Mouse (Mus musculus) heart, postnatal 4 days (tissue): ENCODE measurements around the gene Dnajc2. TPM values are rescaled to one million over a fixed set of nuclear protein-coding genes. Genes with fewer than 3 reads are reported as not detected.
A peak's percentile ranks its signal among the peaks of the same experiment; 100 is the strongest.
"Not testable (repeated sequence)": the region's sequence is repeated elsewhere in the genome, so short reads cannot be mapped to it uniquely, and the experiment has no call there.

Experiments
- DNase-seq: peaks from one replicate; pipeline ENCODE4 v3.0.0; 2021
- total RNA-seq, 2 experiments: library from RNA; stranded (reverse); gene quantifications; 2 replicates each; pipeline ENCODE4 v1.2.3; 2021

The Dnajc2 gene
- total RNA-seq, 2 experiments from 2014 or later: 25.9 to 27.6 TPM

DNA sequence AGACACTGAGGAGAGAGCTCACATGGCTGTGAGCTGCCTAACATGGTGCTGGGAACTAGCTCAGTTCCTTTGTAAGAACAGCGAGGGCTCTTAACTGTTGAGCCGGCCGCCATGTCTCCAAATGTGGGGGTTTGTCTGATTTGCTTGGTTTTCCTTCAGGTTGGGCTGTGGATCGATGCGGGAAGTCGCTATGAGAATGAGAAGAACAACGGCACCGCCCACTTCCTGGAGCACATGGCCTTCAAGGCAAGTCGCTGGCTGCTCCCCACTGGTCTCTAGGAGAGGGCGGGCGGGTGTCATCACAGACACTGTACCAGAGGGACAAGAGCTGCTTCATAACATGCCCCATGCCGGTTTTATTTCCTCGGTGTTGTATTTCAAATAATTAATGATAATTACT, 45.2 kb downstream of the Dnajc2 start:
- DNase-seq: no peak

DNA sequence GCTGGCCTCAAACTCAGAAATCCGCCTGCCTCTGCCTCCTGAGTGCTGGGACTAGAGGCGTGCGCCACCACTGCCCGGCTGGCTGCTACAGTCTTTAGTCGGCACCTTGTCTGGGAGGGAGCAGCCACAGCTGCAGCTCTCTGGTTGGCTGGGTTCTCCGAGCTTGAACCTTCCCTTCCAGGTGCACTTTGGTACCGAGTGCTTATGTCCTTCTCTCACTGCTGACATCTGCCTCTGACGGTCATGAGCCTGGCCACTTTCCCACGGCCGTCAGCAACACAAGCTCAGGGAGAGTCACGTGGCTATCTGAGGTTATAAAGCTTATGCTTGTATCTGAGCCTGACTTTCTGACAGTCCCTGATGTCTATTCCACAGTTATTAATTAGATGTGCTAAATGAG, 45.9 kb downstream of the Dnajc2 start:
- no peak for DNase-seq

DNA sequence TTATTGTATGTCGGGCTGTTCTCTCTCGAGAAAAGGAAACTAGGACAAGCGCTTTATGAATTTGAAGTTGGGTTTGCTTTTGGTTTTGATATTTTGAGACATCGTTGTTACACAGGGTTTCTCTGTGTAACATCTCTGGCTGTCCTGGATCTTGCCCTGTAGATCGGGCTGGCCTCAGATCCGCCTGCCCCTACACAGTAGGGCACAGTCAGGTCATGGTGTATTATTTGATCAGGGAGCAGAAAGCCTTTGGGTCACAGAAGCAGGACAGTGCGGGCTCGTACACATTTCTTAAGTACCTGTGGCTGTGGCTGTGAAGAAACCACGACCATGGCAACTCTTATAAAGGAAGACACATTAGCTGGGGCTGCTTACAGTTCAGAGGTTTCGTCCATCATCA, 47.4 kb downstream of the Dnajc2 start:
- no peak for DNase-seq

- DNase-seq: peak; percentile 91
These were observed 48.0 kb downstream of the Dnajc2 start, which contains the start of gene Pmpcb for GRCm38 (mm10) chr5:21736956-21737585. Gene Pmpcb (plus strand): TSS chr5:21737141.

- DNase-seq: no peak
These were observed 49.0 kb downstream of the Dnajc2 start for GRCm38 (mm10) chr5:21736046-21736445.

GRCm38 (mm10) chr5:21735584-21735983, 49.5 kb downstream of the Dnajc2 start:
- DNase-seq: peak; percentile 88

- DNase-seq: no peak
These were observed 50.0 kb downstream of the Dnajc2 start for GRCm38 (mm10) chr5:21735100-21735499.

DNA sequence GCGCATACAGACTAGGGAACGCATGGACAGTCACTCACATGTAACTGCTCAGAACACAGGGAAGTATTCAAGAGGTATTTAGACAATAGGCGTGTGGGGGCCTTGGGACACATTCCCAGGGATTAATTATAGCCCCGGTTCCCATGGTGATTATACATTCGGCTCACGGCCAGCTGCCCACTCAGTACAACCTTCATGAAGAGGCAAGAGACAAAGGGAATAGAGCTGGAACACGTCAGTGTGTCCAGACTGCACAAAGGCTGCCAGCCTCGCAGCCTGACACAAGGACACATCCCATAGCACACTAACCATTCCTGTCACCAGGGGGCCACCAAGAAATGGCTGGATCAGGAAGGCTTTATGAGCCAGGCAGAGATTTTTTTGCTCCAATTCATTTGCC, 52.1 kb downstream of the Dnajc2 start:
- DNase-seq: peak; percentile 82

DNA sequence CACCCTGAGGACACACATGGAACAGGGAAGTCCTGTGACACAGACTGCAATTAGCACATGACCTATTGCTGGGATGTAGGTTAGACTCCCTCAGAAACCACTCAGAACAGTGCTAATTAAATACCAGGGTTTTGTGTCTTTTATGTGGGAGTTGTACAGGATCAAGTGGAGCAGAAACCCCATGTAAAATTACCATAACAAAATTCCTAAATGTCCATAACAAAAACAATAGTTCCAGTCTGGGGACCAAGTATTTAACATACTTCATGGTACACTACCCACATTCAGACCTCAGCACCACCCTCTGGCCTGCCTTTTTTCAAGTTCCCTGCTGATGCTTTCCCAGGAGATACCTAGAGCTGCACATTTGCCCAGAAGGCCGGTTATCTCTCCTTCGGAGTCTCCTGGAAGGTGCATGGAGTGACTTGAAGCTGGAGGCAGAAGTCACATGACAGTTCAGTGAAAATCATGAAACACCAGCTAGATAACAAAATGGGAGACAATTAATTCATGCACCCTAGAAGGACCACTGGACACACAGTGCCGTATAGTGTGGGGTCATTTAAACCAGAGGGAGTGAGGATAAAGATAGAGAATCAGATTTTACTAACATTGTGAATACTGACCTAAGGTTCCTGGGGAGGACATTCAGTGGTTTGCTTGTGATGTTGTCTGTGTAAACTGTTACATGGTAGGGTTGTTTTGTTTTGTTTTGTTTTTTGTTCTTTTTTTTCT, 52.7 kb downstream of the Dnajc2 start:
- DNase-seq: no peak

DNA sequence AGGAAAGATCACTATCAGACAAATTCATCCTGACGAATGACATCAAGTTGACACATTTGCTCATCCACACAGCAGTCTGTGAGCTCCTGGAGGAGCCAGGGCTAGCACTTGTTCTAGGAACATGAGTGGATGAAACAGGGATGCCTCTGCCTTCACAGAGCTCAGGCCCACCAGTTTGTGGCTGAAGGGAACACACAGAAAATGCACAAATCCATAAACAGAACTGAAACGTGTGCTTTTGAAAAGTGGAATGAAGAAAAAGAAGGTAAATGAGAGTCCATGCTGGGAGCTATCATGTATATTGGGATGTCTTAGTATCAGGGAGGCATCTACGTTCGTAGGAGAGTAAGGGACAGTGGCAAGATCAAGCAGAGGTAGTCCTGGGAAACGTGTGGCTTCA, 55.9 kb downstream of the Dnajc2 start:
- DNase-seq: no peak

GRCm38 (mm10) chr5:21724872-21725271, 60.2 kb downstream of the Dnajc2 start:
- no peak for DNase-seq

DNA sequence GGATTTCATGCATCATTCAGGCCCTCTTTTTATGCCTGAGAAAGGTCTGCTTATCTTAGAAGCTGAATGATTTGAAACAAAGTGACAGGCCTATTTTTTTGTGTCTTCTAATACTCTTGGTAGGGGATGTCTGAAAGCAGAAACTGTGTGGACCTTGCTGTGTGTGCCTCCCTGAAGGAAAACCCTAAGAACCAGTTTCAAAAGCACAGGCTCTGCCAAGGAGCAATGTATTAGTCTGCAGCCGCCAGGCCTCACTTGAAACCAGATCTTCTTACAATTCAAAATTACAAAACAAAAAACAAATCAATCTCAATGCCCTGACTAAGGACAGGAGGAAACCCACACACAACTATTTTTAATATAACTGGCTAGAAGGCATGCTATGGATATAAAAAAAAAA, 60.6 kb downstream of the Dnajc2 start:
- DNase-seq: no peak

- no peak for DNase-seq
These were observed 65.8 kb downstream of the Dnajc2 start for GRCm38 (mm10) chr5:21719209-21719608.

- DNase-seq: no peak
These were observed 66.5 kb downstream of the Dnajc2 start for GRCm38 (mm10) chr5:21718546-21718945.

- DNase-seq: no peak
These were observed 67.8 kb downstream of the Dnajc2 start for GRCm38 (mm10) chr5:21717165-21717715.

DNA sequence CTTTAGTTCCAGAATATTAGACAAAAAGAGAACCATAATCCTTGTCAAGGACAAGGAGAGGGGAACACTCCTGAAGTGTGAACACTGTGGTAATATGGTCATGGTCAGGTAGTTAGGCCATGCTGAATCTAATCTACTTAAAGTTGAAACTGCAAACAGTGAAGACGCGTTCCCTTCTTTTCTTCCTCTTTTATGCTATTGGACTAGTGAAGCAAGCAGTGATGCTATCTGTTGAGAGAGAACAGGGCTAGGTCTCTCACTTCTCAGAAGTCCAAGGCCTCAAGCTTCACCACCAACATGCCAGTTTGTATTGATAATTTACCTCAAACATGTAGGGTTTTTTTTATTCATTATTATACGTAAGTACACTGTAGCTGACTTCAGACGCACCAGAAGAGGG, 70.6 kb downstream of the Dnajc2 start:
- no peak for DNase-seq

GRCm38 (mm10) chr5:21712127-21712715, 72.8 kb downstream of the Dnajc2 start:
- DNase-seq: no peak

- not testable (repeated sequence) for DNase-seq
These were observed 77.0 kb downstream of the Dnajc2 start for GRCm38 (mm10) chr5:21708011-21708410.

Other genes starting within 250 kb of the Dnajc2 start
- 10 to 100 TPM; 16.0 to 17.8 TPM for gene Lrrc17, start 241.7 kb downstream of the Dnajc2 start, total RNA-seq
- gene Fbxl13, start 139.6 kb downstream of the Dnajc2 start, total RNA-seq: under 1 TPM; 0.09 to 0.12 TPM
- gene Armc10, start 139.4 kb downstream of the Dnajc2 start, total RNA-seq: 10 to 100 TPM; 17.6 to 17.7 TPM
- 1 to 10 TPM; 6.4 to 7.5 TPM for gene Napepld, start 83.9 kb downstream of the Dnajc2 start, total RNA-seq
- gene Pmpcb, start 48.1 kb downstream of the Dnajc2 start, total RNA-seq: 100 to 1,000 TPM; 211 to 228 TPM
- gene Psmc2, start within 50 bp of the Dnajc2 start, total RNA-seq: 10 to 100 TPM; 94.1 to 96.3 TPM
- not detected for gene Slc26a5, start 80.4 kb upstream of the Dnajc2 start, total RNA-seq